Mouse (Mus musculus) small intestine, adult 2 months (tissue): ENCODE data around the gene Synj2. TPM values are rescaled to one million over a fixed set of nuclear protein-coding genes. Genes with fewer than 3 reads are reported as not detected.
A peak's percentile ranks its signal among the peaks of the same experiment; 100 is the strongest.

ENCODE experiments used
- H3K27ac ChIP-seq: fragments of 200-500 bp; 2 replicates; pipeline ENCODE4 v1.5.1; 2012; ENCODE audit warnings: low read depth, low read length, control low read depth, inconsistent platforms; ENCODE audit not compliant: insufficient read depth
- H3K27me3 ChIP-seq: fragments of 200-500 bp; 2 replicates; pipeline ENCODE4 v1.6.1; 2012; ENCODE audit warnings: mild to moderate bottlenecking, moderate library complexity, low read length, inconsistent platforms; ENCODE audit not compliant: control insufficient read depth, insufficient read depth
- H3K36me3 ChIP-seq: fragments of 200-500 bp; 2 replicates; pipeline ENCODE4 v1.6.1; 2012; ENCODE audit warnings: mild to moderate bottlenecking, low read length, control low read depth, inconsistent platforms; ENCODE audit not compliant: control insufficient read depth, insufficient read depth
- H3K4me1 ChIP-seq: fragments of 200-500 bp; 2 replicates; pipeline ENCODE4 v1.6.1; 2012; ENCODE audit warnings: low read length, inconsistent platforms, mixed read lengths; ENCODE audit not compliant: control insufficient read depth, insufficient read depth, insufficient read length
- H3K4me3 ChIP-seq: fragments of 200-500 bp; 2 replicates; pipeline ENCODE4 v1.5.1; 2012; ENCODE audit warnings: low read depth, mild to moderate bottlenecking, control low read depth, inconsistent platforms, low read length, moderate library complexity
- CTCF ChIP-seq: fragments of 200-500 bp; IDR thresholded peaks from 2 replicates; pipeline ENCODE4 v1.5.1; 2012; ENCODE audit warnings: low read depth, mild to moderate bottlenecking, control low read depth, inconsistent platforms, low read length, moderate library complexity, mixed read lengths; ENCODE audit not compliant: insufficient replicate concordance, insufficient read length; ENCODE audit errors: extremely low read depth
- POLR2A ChIP-seq: fragments of 200-500 bp; IDR thresholded peaks from 2 replicates; pipeline ENCODE4 v1.6.1; 2012; ENCODE audit warnings: low read depth, mild to moderate bottlenecking, control low read depth, inconsistent platforms, low read length, moderate library complexity
- WGBS: fragments of 180-500 bp; shearing (Covaris S2); methylation state at CpG from one replicate; pipeline ENCODE4 v1.1.7; 2018; 5-methylcytosine and 5-hydroxymethylcytosine counted together
- polyA plus RNA-seq: library from polyadenylated mRNA; depleted of rRNA; stranded (reverse); fragments of >200 nt; gene quantifications from 2 replicates; pipeline ENCODE4 v1.2.3, GENCODE M21; 2012; rRNA removed

The Synj2 gene
- polyA plus RNA-seq: 2.0 and 3.1 TPM in 2 replicates

- TF ChIP-seq POLR2A (no peak), CTCF (no peak)
- Histone ChIP-seq H3K4me3 (peak within 1 kb of the TSS; percentile 99), H3K36me3 (no peaks in the 10 kb centered on the region), H3K27ac (peak within 1 kb of the TSS; percentile 54), H3K27me3 (no peaks in the 10 kb centered on the region), H3K4me1 (peaks cover 7% of the 10 kb centered on the region)
- WGBS: under 1% methylated on average over 50 of the region's 52 CpGs
These were observed at the start of gene Synj2 for GRCm38 (mm10) chr17:5941230-5942043. TSS of gene Synj2 (plus strand) at chr17:5941280.

GRCm38 (mm10) chr17:5891933-5892683, 49.0 kb upstream of the Synj2 start:
- H3K27me3 ChIP-seq: no peaks in the 10 kb centered on the region
- H3K27ac ChIP-seq: peak overlapping the region; percentile 98
- no peak overlapping the region for H3K4me3 ChIP-seq
- H3K36me3 ChIP-seq: peaks cover 21% of the 10 kb centered on the region
- TF ChIP-seq POLR2A: no peak
- TF ChIP-seq CTCF: no peak
- peaks cover 31% of the 10 kb centered on the region for H3K4me1 ChIP-seq
- 49% methylated on average over 9 of the region's 9 CpGs for WGBS

DNA sequence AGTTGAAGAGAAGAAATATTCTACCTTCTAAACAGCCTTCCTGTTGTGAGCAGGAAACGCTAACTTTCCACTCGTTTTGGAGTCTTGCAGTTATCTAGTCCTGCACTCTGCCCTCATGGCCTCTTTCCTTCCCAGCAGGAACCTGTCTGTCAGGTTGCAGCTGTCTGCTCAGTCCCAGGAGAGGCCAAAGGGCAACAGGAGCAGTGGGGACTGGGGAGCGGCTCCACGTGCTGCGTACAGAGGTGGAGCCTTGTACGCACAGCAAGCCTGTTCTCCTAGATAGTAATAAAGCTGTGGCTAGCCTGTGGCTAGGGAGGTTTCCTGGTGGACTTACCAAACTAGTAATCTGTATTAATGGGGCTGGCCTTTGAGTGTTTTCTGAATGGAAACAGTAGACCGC, 48.0 kb upstream of the Synj2 start:
- Histone ChIP-seq H3K4me3 (no peak overlapping the region), H3K36me3 (peaks cover 21% of the 10 kb centered on the region), H3K27ac (peak overlapping the region; percentile 98), H3K4me1 (peaks cover 29% of the 10 kb centered on the region), H3K27me3 (no peaks in the 10 kb centered on the region)
- WGBS: 17% methylated on average over 7 of the region's 7 CpGs
- TF ChIP-seq CTCF (no peak), POLR2A (no peak)

GRCm38 (mm10) chr17:5893574-5894148, 47.4 kb upstream of the Synj2 start:
- no peak overlapping the region for H3K4me3 ChIP-seq
- TF ChIP-seq POLR2A: no peak
- peak; percentile 32; the same call in 1 of the 2 replicates for TF ChIP-seq CTCF
- H3K4me1 ChIP-seq: peaks cover 29% of the 10 kb centered on the region
- no peaks in the 10 kb centered on the region for H3K27me3 ChIP-seq
- peak overlapping the region; percentile 98 for H3K27ac ChIP-seq
- peaks cover 21% of the 10 kb centered on the region for H3K36me3 ChIP-seq
- 32% methylated on average over 7 of the region's 7 CpGs for WGBS

DNA sequence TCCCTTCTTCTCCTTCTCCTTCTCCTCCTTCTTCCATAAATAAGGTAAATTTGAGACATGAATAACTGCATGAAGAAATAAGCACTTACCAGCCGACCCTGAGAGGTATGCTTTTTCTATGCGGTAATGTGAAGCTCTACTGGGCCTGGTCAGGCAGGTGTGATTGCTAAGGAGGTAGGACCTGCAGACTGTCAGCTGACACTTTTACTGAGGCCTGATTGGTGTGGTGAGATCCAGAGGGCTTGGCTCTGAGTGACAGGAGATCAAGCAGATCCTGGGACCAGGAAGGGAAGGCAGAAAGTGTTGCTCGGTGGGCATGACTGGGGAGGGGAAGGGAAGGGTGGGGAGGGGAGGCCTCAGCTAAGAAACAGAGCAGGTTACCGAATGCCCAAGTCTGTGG, 45.0 kb upstream of the Synj2 start:
- no peak for TF ChIP-seq POLR2A
- no peak for TF ChIP-seq CTCF
- Histone ChIP-seq H3K4me3 (no peak overlapping the region), H3K4me1 (peaks cover 26% of the 10 kb centered on the region), H3K27ac (no peak overlapping the region), H3K27me3 (no peaks in the 10 kb centered on the region), H3K36me3 (peaks cover 28% of the 10 kb centered on the region)
- 33% methylated on average over 4 of the region's 4 CpGs for WGBS

DNA sequence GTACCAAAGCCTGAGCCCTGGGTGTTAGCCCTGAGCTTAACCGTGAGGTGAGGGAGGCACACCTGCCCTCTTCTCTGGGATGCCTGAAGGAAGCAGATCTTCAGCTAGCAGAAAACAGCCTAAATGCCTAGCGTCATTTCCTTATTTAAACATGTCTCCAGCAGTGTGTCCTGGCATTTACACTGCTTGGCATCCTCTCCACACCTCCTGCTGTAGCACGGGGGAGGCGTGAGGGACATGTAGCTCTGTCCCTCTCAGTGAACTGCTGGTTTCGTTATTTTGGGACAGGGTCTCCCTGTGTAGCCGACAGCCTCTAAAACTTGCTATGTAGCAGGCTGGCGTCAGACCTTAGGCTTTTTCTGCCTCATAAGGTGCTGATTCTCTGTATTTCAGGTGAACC, 44.5 kb upstream of the Synj2 start:
- Histone ChIP-seq H3K27ac (no peak overlapping the region), H3K27me3 (no peaks in the 10 kb centered on the region), H3K36me3 (peaks cover 30% of the 10 kb centered on the region), H3K4me3 (no peak overlapping the region), H3K4me1 (peaks cover 25% of the 10 kb centered on the region)
- 89% methylated on average over 7 of the region's 7 CpGs for WGBS
- TF ChIP-seq CTCF (no peak), POLR2A (no peak)
